Mouse (Mus musculus): ENCODE measurements at regions not wholly inside any gene's neighbourhood (a gene's known extent, or its start where the extent isn't known, plus 50 kb on each side); places are given as distances from the start of the nearest gene placed in this dataset.
A peak's percentile ranks its signal among the peaks of the same experiment; 100 is the strongest.

DNA sequence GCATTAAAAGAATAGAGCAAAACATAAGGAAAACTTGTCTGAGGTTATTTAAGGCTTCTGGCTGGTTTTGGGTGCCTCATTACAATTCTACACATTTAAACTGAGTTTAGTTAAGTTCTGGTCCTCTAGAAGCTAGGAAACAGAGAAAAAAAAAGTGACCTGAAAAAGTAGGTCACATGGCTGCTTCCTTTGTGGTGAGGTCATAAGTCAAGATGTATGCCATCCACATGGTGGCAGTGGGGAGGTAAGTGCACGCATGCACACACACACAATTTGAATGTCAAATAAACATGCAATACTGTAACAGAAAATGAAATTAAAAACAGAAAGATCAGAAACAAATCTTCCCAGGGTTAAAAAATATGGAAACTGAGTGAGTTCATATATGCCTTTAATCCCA lies 96.9 kb upstream of the Gm5150 start:
- in situ Hi-C loops (cut with MboI; ENCODE audit: low pct_ligation_motif_present, low pct_unique_long_range_greater_than_20kb, low sequenced_read_pairs): no loop called here
- 0 out of 2 replicates have a peak, but pooled peaks have one; percentile 23 for TF ChIP-seq JUND (conservative IDR thresholded peaks at IDR 0.05; ENCODE audit: low read depth, low read length)
- peak; percentile 51 for TF ChIP-seq USF1 (IDR thresholded peaks at IDR 0.05; ENCODE audit: low read depth, low read length)
- no peak for TF ChIP-seq TCF12 (IDR thresholded peaks at IDR 0.05; ENCODE audit: low read depth, low read length)
- no peak for TF ChIP-seq MAFK (IDR thresholded peaks at IDR 0.05; ENCODE audit: insufficient replicate concordance, low read length)
- TF ChIP-seq HCFC1 (IDR thresholded peaks at IDR 0.05; ENCODE audit: low read depth, low read length): no peak
- no peak; the same call in 1 of the 2 replicates for TF ChIP-seq ETS1 (conservative IDR thresholded peaks at IDR 0.05; ENCODE audit: low read depth, low read length)
- TF ChIP-seq USF2 (conservative IDR thresholded peaks at IDR 0.05; ENCODE audit: low read depth, low read length): peak; percentile 52
- TF ChIP-seq MXI1 (IDR thresholded peaks at IDR 0.05; ENCODE audit: low read depth, low read length): no peak
- TF ChIP-seq E2F4 (IDR thresholded peaks at IDR 0.05; ENCODE audit: insufficient replicate concordance, low read depth, low read length): no peak
- peak; percentile 88 for TF ChIP-seq MYC (IDR thresholded peaks at IDR 0.05; ENCODE audit: low read depth, low read length)
- TF ChIP-seq ZKSCAN1 (IDR thresholded peaks at IDR 0.05; ENCODE audit: borderline replicate concordance, low read depth, low read length): no peak
- TF ChIP-seq ZMIZ1 (IDR thresholded peaks at IDR 0.05; ENCODE audit: low read depth, low read length): no peak
- peak in 1 of 2 experiments; percentile 48; a peak in 2 of 4 replicates for TF ChIP-seq CTCF (conservative IDR thresholded peaks at IDR 0.05 in 1 of 2, IDR thresholded peaks at IDR 0.05 in 1 of 2; ENCODE audit: low read depth in 2 of 2, low read length in 2 of 2)
- no peak for TF ChIP-seq IRF4 (IDR thresholded peaks at IDR 0.05; ENCODE audit: low read depth, low read length)
- TF ChIP-seq MAZ (IDR thresholded peaks at IDR 0.05; ENCODE audit: low read depth, low read length): no peak
- no peak for TF ChIP-seq NELFE (IDR thresholded peaks at IDR 0.05; ENCODE audit: low read depth, low read length)
- no peak for TF ChIP-seq KAT2A (IDR thresholded peaks at IDR 0.05; ENCODE audit: insufficient replicate concordance, low read length)
- no peak for TF ChIP-seq ELF1 (IDR thresholded peaks at IDR 0.05; ENCODE audit: low read depth, low read length)
- TF ChIP-seq UBTF (IDR thresholded peaks at IDR 0.05; ENCODE audit: low read depth, low read length): no peak
- TF ChIP-seq PAX5 (IDR thresholded peaks at IDR 0.05; ENCODE audit: low read length): no peak
- TF ChIP-seq CHD2 (IDR thresholded peaks at IDR 0.05; ENCODE audit: low read length): no peak
- no peak for TF ChIP-seq MEF2A (IDR thresholded peaks at IDR 0.05; ENCODE audit: borderline replicate concordance, low read depth, low read length)
- no peak for TF ChIP-seq POLR2AphosphoS2 (IDR thresholded peaks at IDR 0.05; ENCODE audit: low read depth, low read length)
- TF ChIP-seq ZC3H11A (IDR thresholded peaks at IDR 0.05; ENCODE audit: low read depth, low read length): no peak
- TF ChIP-seq SMC3 (IDR thresholded peaks at IDR 0.05; ENCODE audit: low read depth, low read length): no peak
- TF ChIP-seq TBP (conservative IDR thresholded peaks at IDR 0.05; ENCODE audit: low read depth, low read length): no peak
- no peak for TF ChIP-seq POLR2A (IDR thresholded peaks at IDR 0.05; ENCODE audit: low read depth, low read length)
- TF ChIP-seq CHD1 (IDR thresholded peaks at IDR 0.05; ENCODE audit: low read depth, low read length): no peak
- TF ChIP-seq BHLHE40 (IDR thresholded peaks at IDR 0.05; ENCODE audit: low read depth, low read length): peak; percentile 76
- TF ChIP-seq EP300 (IDR thresholded peaks at IDR 0.05; ENCODE audit: low read length): 0 out of 2 replicates have a peak, but pooled peaks have one; percentile 22
- no peak for TF ChIP-seq RAD21 (IDR thresholded peaks at IDR 0.05; ENCODE audit: low read depth, low read length)
- peak; percentile 89 for TF ChIP-seq ZNF384 (IDR thresholded peaks at IDR 0.05; ENCODE audit: low read depth, low read length)
- no peak for TF ChIP-seq SIN3A (IDR thresholded peaks at IDR 0.05; ENCODE audit: low read length)
- peak; percentile 59 for TF ChIP-seq JUN (IDR thresholded peaks at IDR 0.05; ENCODE audit: insufficient read depth, low read depth, low read length)
- TF ChIP-seq MAX (IDR thresholded peaks at IDR 0.05; ENCODE audit: low read length): peak; percentile 81
- Histone ChIP-seq H3K4me3 (replicated peaks in 1 of 3; ENCODE audit: low read depth in 2 of 3, low read length in 2 of 3, poor library complexity in 1 of 3) (no peak overlapping the region), H3K9ac (ENCODE audit: insufficient read depth, low read depth) (no peak overlapping the region), H3K27me3 (replicated peaks) (no peaks in the 10 kb centered on the region), H3K9me3 (replicated peaks; ENCODE audit: low read length) (no peaks in the 10 kb centered on the region), H3K4me2 (ENCODE audit: insufficient read depth, low read depth, poor library complexity, severe bottlenecking) (no peak overlapping the region), H3K36me3 (replicated peaks in 1 of 2; ENCODE audit: control insufficient read depth in 1 of 2, insufficient read depth in 1 of 2, low read length in 1 of 2) (no peaks in the 10 kb centered on the region), H3K79me2 (replicated peaks; ENCODE audit: control insufficient read depth, extremely low read depth, insufficient read depth, poor library complexity, severe bottlenecking) (no peaks in the 10 kb centered on the region), H3K4me1 (ENCODE audit: control insufficient read depth in 1 of 2, insufficient read depth in 2 of 2) (peaks cover 9 to 38% of the 10 kb centered on the region in 2 experiments), H3K27ac (ENCODE audit: insufficient read depth, low read depth) (no peak overlapping the region)
- dilution Hi-C loops (cut with MboI; ENCODE audit: extremely low pct_ligation_motif_present, extremely low pct_unique_long_range_greater_than_20kb, low sequenced_read_pairs): no loop called here
- peak; percentile 37 for DNase-seq (ENCODE audit: extremely low read depth)

All from CH12.LX (cell line).